8 mouse cellular contexts compared by ENCODE assay signal in genomic region chr10:81604019-81604967, GRCm38 (mm10). TPM values are rescaled to one million over a fixed set of nuclear protein-coding genes. Genes with fewer than 3 reads are reported as not detected.
A peak's percentile ranks its signal among the peaks of the same experiment; 100 is the strongest.
DNase-seq lines count a peak whose midpoint lies in the region; ATAC-seq and TF ChIP-seq lines count a peak whose summit lies in the region.

No protein-coding gene starts in this region.

- no peaks in the 10 kb centered on the region for H3K9me3 ChIP-seq in neural tube, embryonic 12.5 days
- no peaks in the 10 kb centered on the region for H3K9me3 ChIP-seq in limb, embryonic 14.5 days (ENCODE audit: control insufficient read depth, low read length)
- no peaks in the 10 kb centered on the region for H3K9me3 ChIP-seq in stomach, embryonic 16.5 days (replicated peaks; ENCODE audit: control insufficient read depth, low read length)

- H3K4me1 ChIP-seq in neural tube, embryonic 12.5 days, result peaks cover 33% of the 10 kb centered on the region
- peaks cover 33% of the 10 kb centered on the region for H3K4me1 ChIP-seq in limb, embryonic 14.5 days (ENCODE audit: control insufficient read depth, insufficient read depth, low read length)
- H3K4me1 ChIP-seq in stomach, embryonic 16.5 days (ENCODE audit: control insufficient read depth, insufficient read depth, low read length), result peaks cover 32% of the 10 kb centered on the region

- H3K36me3 ChIP-seq in neural tube, embryonic 12.5 days, result peaks cover 3% of the 10 kb centered on the region; the same call in 1 of the 2 replicates
- no peaks in the 10 kb centered on the region for H3K36me3 ChIP-seq in limb, embryonic 14.5 days (ENCODE audit: control insufficient read depth, insufficient read depth, low read length)
- no peaks in the 10 kb centered on the region for H3K36me3 ChIP-seq in stomach, embryonic 16.5 days (ENCODE audit: control insufficient read depth, insufficient read depth, low read length)

- peaks cover 14% of the 10 kb centered on the region for H3K27me3 ChIP-seq in neural tube, embryonic 12.5 days (replicated peaks)
- H3K27me3 ChIP-seq in limb, embryonic 14.5 days (ENCODE audit: control insufficient read depth, insufficient read depth, low read length), result no peaks in the 10 kb centered on the region
- no peaks in the 10 kb centered on the region for H3K27me3 ChIP-seq in stomach, embryonic 16.5 days (ENCODE audit: control insufficient read depth, insufficient read depth, low read length)

- peak; percentile 69 for DNase-seq in cerebellum, adult 11-12 months
- no peak for DNase-seq in cerebellum, postnatal 4 days (ENCODE audit: low spot score in 2 of 2)
- no peak for DNase-seq in neural tube, embryonic 10.5 days (ENCODE audit: extremely low spot score, low spot score)
- DNase-seq in limb, embryonic 14.5 days (ENCODE audit: low spot score), result no peak
- no peak for DNase-seq in urinary bladder, postnatal 14 days (ENCODE audit: low spot score)
- DNase-seq in spleen, adult 18-20 months, result no peak

- no peak for ATAC-seq in neural tube, embryonic 12.5 days (ENCODE audit: low FRiP score, low read depth)
- no peak for ATAC-seq in limb, embryonic 14.5 days (ENCODE audit: low FRiP score, low read depth)
- no peak for ATAC-seq in stomach, embryonic 16.5 days (ENCODE audit: insufficient read depth, low FRiP score)

- TF ChIP-seq POLR2A in limb, embryonic 14.5 days (IDR thresholded peaks at IDR 0.05; ENCODE audit: borderline replicate concordance, extremely low read depth, insufficient read depth, insufficient read length), result no peak

- H3K9ac ChIP-seq in neural tube, embryonic 12.5 days, result no peak overlapping the region
- peak overlapping the region; percentile 21; the same call in 1 of the 2 replicates for H3K9ac ChIP-seq in limb, embryonic 14.5 days (ENCODE audit: low read depth, low read length, severe bottlenecking)
- H3K9ac ChIP-seq in stomach, embryonic 16.5 days (ENCODE audit: low read length), result peak overlapping the region; percentile 63

- no peak overlapping the region for H3K4me3 ChIP-seq in neural tube, embryonic 12.5 days
- H3K4me3 ChIP-seq in limb, embryonic 14.5 days (replicated peaks; ENCODE audit: low read length), result peak overlapping the region; percentile 62; the same call in 1 of the 2 replicates
- 0 out of 2 replicates have a peak overlapping the region, but pooled peaks have one; percentile 15 for H3K4me3 ChIP-seq in stomach, embryonic 16.5 days (replicated peaks; ENCODE audit: low read length)

- peak overlapping the region; percentile 67 for H3K4me2 ChIP-seq in neural tube, embryonic 12.5 days (replicated peaks)
- peak overlapping the region; percentile 37; the same call in 1 of the 2 replicates for H3K4me2 ChIP-seq in limb, embryonic 14.5 days (replicated peaks; ENCODE audit: low read depth, low read length, severe bottlenecking)
- peak overlapping the region; percentile 64; the same call in 1 of the 2 replicates for H3K4me2 ChIP-seq in stomach, embryonic 16.5 days (ENCODE audit: low read depth, low read length)

- no peak overlapping the region for H3K27ac ChIP-seq in neural tube, embryonic 12.5 days
- no peak overlapping the region for H3K27ac ChIP-seq in limb, embryonic 14.5 days (replicated peaks; ENCODE audit: low read depth, low read length)
- H3K27ac ChIP-seq in stomach, embryonic 16.5 days (ENCODE audit: low read length), result no peak overlapping the region

- 79% methylated on average over 12 of the region's 12 CpGs for whole genome bisulfite sequencing in neural tube, embryonic 12.5 days
- 71% methylated on average over 12 of the region's 12 CpGs for WGBS in limb, embryonic 14.5 days
- WGBS in stomach, embryonic 16.5 days, result 74% methylated on average over 12 of the region's 12 CpGs

RNA-seq across cellular contexts. Expression of gene BC025920, which starts 1.8 kb away (rescaled TPM):
- 1.4 and 2.3 TPM in 2 replicates for polyA plus RNA-seq in neural tube, embryonic 12.5 days (2016; fragmentation: Nextera tagmentation; extraction: Ambion mirVana)
- polyA plus RNA-seq in limb, embryonic 14.5 days (2012; rRNA removed), result 3.8 and 4.0 TPM in 2 replicates
- 0.58 and 0.78 TPM in 2 replicates for polyA plus RNA-seq in limb, embryonic 14.5 days (2014; fragmentation: Nextera tagmentation; extraction: Ambion mirVana)
- polyA plus RNA-seq in stomach, embryonic 16.5 days (2015; fragmentation: Nextera tagmentation; extraction: Ambion mirVana), result 0.46 and 0.61 TPM in 2 replicates

RNA-seq across cellular contexts. Expression of gene Tle6, which starts 3.4 kb away (rescaled TPM):
- polyA plus RNA-seq in neural tube, embryonic 12.5 days (2016; fragmentation: Nextera tagmentation; extraction: Ambion mirVana), result 6.4 and 7.3 TPM in 2 replicates
- 24.2 and 28.0 TPM in 2 replicates for polyA plus RNA-seq in limb, embryonic 14.5 days (2012; rRNA removed)
- 9.2 and 16.6 TPM in 2 replicates for polyA plus RNA-seq in limb, embryonic 14.5 days (2014; fragmentation: Nextera tagmentation; extraction: Ambion mirVana)
- 26.0 and 31.2 TPM in 2 replicates for polyA plus RNA-seq in stomach, embryonic 16.5 days (2015; fragmentation: Nextera tagmentation; extraction: Ambion mirVana)

RNA-seq across cellular contexts. Expression of gene Sirt6, which starts 23.3 kb away (rescaled TPM):
- 53.3 and 56.6 TPM in 2 replicates for polyA plus RNA-seq in neural tube, embryonic 12.5 days (2016; fragmentation: Nextera tagmentation; extraction: Ambion mirVana)
- 70.7 and 92.4 TPM in 2 replicates for polyA plus RNA-seq in limb, embryonic 14.5 days (2012; rRNA removed)
- polyA plus RNA-seq in limb, embryonic 14.5 days (2014; fragmentation: Nextera tagmentation; extraction: Ambion mirVana), result 39.5 and 40.7 TPM in 2 replicates
- 28.6 and 33.6 TPM in 2 replicates for polyA plus RNA-seq in stomach, embryonic 16.5 days (2015; fragmentation: Nextera tagmentation; extraction: Ambion mirVana)

RNA-seq across cellular contexts. Expression of gene Ankrd24, which starts 24.0 kb away (rescaled TPM):
- 8.8 and 9.0 TPM in 2 replicates for polyA plus RNA-seq in neural tube, embryonic 12.5 days (2016; fragmentation: Nextera tagmentation; extraction: Ambion mirVana)
- polyA plus RNA-seq in limb, embryonic 14.5 days (2012; rRNA removed), result 79.9 and 100 TPM in 2 replicates
- polyA plus RNA-seq in limb, embryonic 14.5 days (2014; fragmentation: Nextera tagmentation; extraction: Ambion mirVana), result 5.3 and 9.6 TPM in 2 replicates
- polyA plus RNA-seq in stomach, embryonic 16.5 days (2015; fragmentation: Nextera tagmentation; extraction: Ambion mirVana), result 9.9 and 11.1 TPM in 2 replicates

RNA-seq across cellular contexts. Expression of gene Tle2, which starts 29.9 kb away (rescaled TPM):
- 18.1 and 19.6 TPM in 2 replicates for polyA plus RNA-seq in neural tube, embryonic 12.5 days (2016; fragmentation: Nextera tagmentation; extraction: Ambion mirVana)
- 250 and 345 TPM in 2 replicates for polyA plus RNA-seq in limb, embryonic 14.5 days (2012; rRNA removed)
- polyA plus RNA-seq in limb, embryonic 14.5 days (2014; fragmentation: Nextera tagmentation; extraction: Ambion mirVana), result 38.1 and 52.2 TPM in 2 replicates
- 20.6 and 23.6 TPM in 2 replicates for polyA plus RNA-seq in stomach, embryonic 16.5 days (2015; fragmentation: Nextera tagmentation; extraction: Ambion mirVana)
